Mouse (Mus musculus): ENCODE results near the gene Gjb4. TPM values are rescaled to one million over a fixed set of nuclear protein-coding genes. Genes with fewer than 3 reads are reported as not detected.

The Gjb4 gene
- total RNA-seq, 2 experiments from 2014 or later, result not detected

GRCm38 (mm10) chr4:127354506-127355485 is 915 bp upstream of the Gjb4 start:
- intact Hi-C loops (cut with DNase I), result no loop called here

GRCm38 (mm10) chr4:127352594-127352993 is 1.3 kb downstream of the Gjb4 start:
- DNase-seq (ENCODE audit: low spot score in 2 of 2), result no peak
- intact Hi-C loops (cut with DNase I), result no loop called here

More at GRCm38 (mm10) chr4:127354506-127355485, 915 bp upstream of the Gjb4 start:
- DNase-seq (ENCODE audit: low spot score in 2 of 2), result no peak

GRCm38 (mm10) chr4:127349560-127350300 is 4.2 kb downstream of the Gjb4 start:
- no peak for DNase-seq (ENCODE audit: low spot score in 2 of 2)
- intact Hi-C loops (cut with DNase I), result no loop called here

GRCm38 (mm10) chr4:127345000-127345399 is 8.9 kb downstream of the Gjb4 start:
- intact Hi-C loops (cut with DNase I), result no loop called here

GRCm38 (mm10) chr4:127341372-127341771 is 12.5 kb downstream of the Gjb4 start:
- intact Hi-C loops (cut with DNase I), result no loop called here
- DNase-seq (ENCODE audit: low spot score in 2 of 2), result no peak

More at GRCm38 (mm10) chr4:127345000-127345399, 8.9 kb downstream of the Gjb4 start:
- no peak for DNase-seq (ENCODE audit: low spot score in 2 of 2)

- intact Hi-C loops (cut with DNase I), result no loop called here
- DNase-seq (ENCODE audit: low spot score in 2 of 2), result no peak
Observed at GRCm38 (mm10) chr4:127337668-127338067, 16.2 kb downstream of the Gjb4 start.

- no peak for DNase-seq (ENCODE audit: low spot score in 2 of 2)
Observed at GRCm38 (mm10) chr4:127334870-127335504, 18.9 kb downstream of the Gjb4 start.

GRCm38 (mm10) chr4:127331171-127331570 is 22.7 kb downstream of the Gjb4 start:
- DNase-seq (ENCODE audit: low spot score in 2 of 2), result no peak
- intact Hi-C loops (cut with DNase I), result no loop called here

More at GRCm38 (mm10) chr4:127334870-127335504, 18.9 kb downstream of the Gjb4 start:
- intact Hi-C loops (cut with DNase I), result no loop called here

- intact Hi-C loops (cut with DNase I), result no loop called here
- DNase-seq (ENCODE audit: low spot score in 2 of 2), result no peak
Observed at GRCm38 (mm10) chr4:127330181-127331100, 23.4 kb downstream of the Gjb4 start, which contains the start of gene Gjb3. Gene Gjb3, minus strand, starts transcription at chr4:127330844.

GRCm38 (mm10) chr4:127329751-127330150 is 24.1 kb downstream of the Gjb4 start:
- DNase-seq (ENCODE audit: low spot score in 2 of 2), result no peak
- intact Hi-C loops (cut with DNase I), result no loop called here

- no peak for DNase-seq (ENCODE audit: low spot score in 2 of 2)
- intact Hi-C loops (cut with DNase I), result no loop called here
Observed at GRCm38 (mm10) chr4:127329046-127329445, 24.8 kb downstream of the Gjb4 start.

GRCm38 (mm10) chr4:127328378-127328777 is 25.5 kb downstream of the Gjb4 start:
- intact Hi-C loops (cut with DNase I), result no loop called here
- DNase-seq (ENCODE audit: low spot score in 2 of 2), result no peak

GRCm38 (mm10) chr4:127327749-127328148 is 26.1 kb downstream of the Gjb4 start:
- intact Hi-C loops (cut with DNase I), result no loop called here
- no peak for DNase-seq (ENCODE audit: low spot score in 2 of 2)

GRCm38 (mm10) chr4:127327258-127327657 is 26.6 kb downstream of the Gjb4 start:
- no peak for DNase-seq (ENCODE audit: low spot score in 2 of 2)
- intact Hi-C loops (cut with DNase I), result no loop called here

- intact Hi-C loops (cut with DNase I), result no loop called here
- DNase-seq (ENCODE audit: low spot score in 2 of 2), result no peak
Observed at GRCm38 (mm10) chr4:127325276-127325675, 28.6 kb downstream of the Gjb4 start.

GRCm38 (mm10) chr4:127324759-127325158 is 29.1 kb downstream of the Gjb4 start:
- intact Hi-C loops (cut with DNase I), result loop anchor here (5.0 kb wide), 1 partner anchor 87 kb away; no protein-coding TSS in a partner anchor
- peak; percentile 73 to 74 for DNase-seq (ENCODE audit: low spot score in 2 of 2)

- no peak for DNase-seq (ENCODE audit: low spot score in 2 of 2)
Observed at GRCm38 (mm10) chr4:127324296-127324695, 29.6 kb downstream of the Gjb4 start.

GRCm38 (mm10) chr4:127323651-127324050 is 30.2 kb downstream of the Gjb4 start:
- DNase-seq (ENCODE audit: low spot score in 2 of 2), result no peak
- intact Hi-C loops (cut with DNase I), result loop anchor here (5.0 kb wide), 1 partner anchor 86 kb away; no protein-coding TSS in a partner anchor

More at GRCm38 (mm10) chr4:127324296-127324695, 29.6 kb downstream of the Gjb4 start:
- intact Hi-C loops (cut with DNase I), result loop anchor here (5.0 kb wide), 1 partner anchor 87 kb away; no protein-coding TSS in a partner anchor
